Mouse (Mus musculus) brain, embryonic 14.5 days (tissue): ENCODE data around the gene Mgmt.

ENCODE experiments used
- CTCF ChIP-seq: fragments of 200-500 bp; IDR thresholded peaks from 2 replicates; pipeline ENCODE4 v1.5.1; 2012; ENCODE audit warnings: inconsistent platforms, mild to moderate bottlenecking, moderate library complexity, borderline replicate concordance; ENCODE audit not compliant: insufficient read depth, insufficient read length; ENCODE audit errors: extremely low read depth
- POLR2A ChIP-seq: fragments of 200-500 bp; IDR thresholded peaks from 2 replicates; pipeline ENCODE4 v1.6.1; 2012; ENCODE audit warnings: mild to moderate bottlenecking, inconsistent platforms, borderline replicate concordance; ENCODE audit not compliant: poor library complexity, insufficient read depth, insufficient read length, severe bottlenecking; ENCODE audit errors: extremely low read depth

- no peak for TF ChIP-seq POLR2A
- TF ChIP-seq CTCF = no peak
These were observed 39.0 kb downstream of the Mgmt start for GRCm38 (mm10) chr7:136933367-136933766.
